Mouse (Mus musculus) ES-CJ7 (cell line): ENCODE measurements around the gene Wdr25.

ENCODE experiments used
- DNase-seq: peaks from one replicate; pipeline ENCODE4 v3.0.0; 2011; ENCODE audit warnings: low read depth, low spot score

Wdr25 gene

GRCm38 (mm10) chr12:108937506-108937905 lies 44.1 kb downstream of the Wdr25 start:
- DNase-seq: no peak

GRCm38 (mm10) chr12:108938844-108939243 lies 45.4 kb downstream of the Wdr25 start:
- DNase-seq: no peak

- DNase-seq: no peak
Measured at GRCm38 (mm10) chr12:108939317-108939716, 45.9 kb downstream of the Wdr25 start.

GRCm38 (mm10) chr12:108940255-108940654 lies 46.8 kb downstream of the Wdr25 start:
- no peak for DNase-seq

GRCm38 (mm10) chr12:108941282-108941681 lies 47.9 kb downstream of the Wdr25 start:
- no peak for DNase-seq

GRCm38 (mm10) chr12:108942203-108942923 lies 48.9 kb downstream of the Wdr25 start:
- no peak for DNase-seq

GRCm38 (mm10) chr12:108953011-108953550 lies 59.6 kb downstream of the Wdr25 start:
- DNase-seq: no peak

GRCm38 (mm10) chr12:108953838-108954237 lies 60.4 kb downstream of the Wdr25 start:
- DNase-seq: peak; percentile 28

GRCm38 (mm10) chr12:108954456-108954855 lies 61.0 kb downstream of the Wdr25 start:
- DNase-seq: no peak

- no peak for DNase-seq
Measured at GRCm38 (mm10) chr12:108958483-108958882, 65.1 kb downstream of the Wdr25 start.

- DNase-seq: peak; percentile 58
Measured at GRCm38 (mm10) chr12:108958991-108959638, 65.7 kb downstream of the Wdr25 start.

GRCm38 (mm10) chr12:108959639-108960219 lies 66.3 kb downstream of the Wdr25 start:
- DNase-seq: no peak

- DNase-seq: no peak
Measured at GRCm38 (mm10) chr12:108960225-108960624, 66.8 kb downstream of the Wdr25 start.

GRCm38 (mm10) chr12:108967631-108968030 lies 74.2 kb downstream of the Wdr25 start:
- DNase-seq: no peak

GRCm38 (mm10) chr12:108968031-108968430 lies 74.6 kb downstream of the Wdr25 start:
- no peak for DNase-seq

GRCm38 (mm10) chr12:108971446-108971845 lies 78.0 kb downstream of the Wdr25 start:
- DNase-seq: no peak

GRCm38 (mm10) chr12:108972234-108972633 lies 78.8 kb downstream of the Wdr25 start:
- DNase-seq: no peak

GRCm38 (mm10) chr12:108979977-108980376 lies 86.5 kb downstream of the Wdr25 start:
- peak; percentile 45 for DNase-seq

GRCm38 (mm10) chr12:108981941-108982683 lies 88.7 kb downstream of the Wdr25 start:
- DNase-seq: no peak

GRCm38 (mm10) chr12:108982684-108982960 lies 89.2 kb downstream of the Wdr25 start:
- DNase-seq: no peak

GRCm38 (mm10) chr12:108983496-108983895 lies 90.1 kb downstream of the Wdr25 start:
- DNase-seq: no peak

GRCm38 (mm10) chr12:108984471-108984870 lies 91.0 kb downstream of the Wdr25 start:
- no peak for DNase-seq
